Mouse (Mus musculus) kidney, postnatal 36 days (tissue): ENCODE results near the gene Uchl4.
"Not testable (repeated sequence)": the region's sequence is repeated elsewhere in the genome, so short reads cannot be mapped to it uniquely, and the experiment has no call there.

Experiments
- DNase-seq, 2 experiments: peaks; one replicate each; pipeline ENCODE4 v3.0.0; 2021 to 2022; ENCODE audit warnings: mixed read lengths in 2 of 2

Uchl4 gene

DNA sequence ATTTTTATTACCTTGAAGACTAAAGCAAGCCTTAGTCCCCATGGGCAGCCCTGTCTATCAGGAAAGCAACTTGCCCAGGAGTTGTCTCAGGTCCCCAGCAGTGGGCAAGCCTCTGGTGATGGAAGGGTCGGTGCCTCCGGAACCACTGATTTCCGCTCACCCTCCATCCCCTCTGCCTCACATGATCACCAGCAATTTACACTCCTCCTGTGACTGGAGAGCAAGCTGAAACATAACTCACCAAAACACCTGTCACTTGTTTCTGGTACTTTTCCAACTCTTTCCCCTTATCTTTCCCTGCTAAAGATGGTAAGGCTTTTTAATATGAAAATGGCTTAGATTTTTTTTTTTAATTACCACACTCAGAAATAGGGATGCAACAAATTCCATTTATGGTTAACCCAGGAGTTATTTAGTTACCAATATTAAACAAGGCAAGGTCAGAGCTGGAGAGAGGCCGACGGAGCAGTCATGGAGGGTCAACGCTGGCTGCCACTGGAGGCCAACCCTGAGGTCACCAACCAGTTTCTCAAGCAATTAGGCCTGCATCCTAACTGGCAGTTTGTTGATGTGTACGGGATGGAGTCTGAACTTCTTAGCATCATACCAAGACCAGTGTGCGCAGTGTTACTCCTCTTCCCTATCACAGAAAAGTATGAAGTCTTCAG, at the start of gene Uchl4:
TSS of gene Uchl4 (plus strand) at position 434 of the 668 bp plus-strand sequence.
- DNase-seq: peak; percentile 65 to 70

DNA sequence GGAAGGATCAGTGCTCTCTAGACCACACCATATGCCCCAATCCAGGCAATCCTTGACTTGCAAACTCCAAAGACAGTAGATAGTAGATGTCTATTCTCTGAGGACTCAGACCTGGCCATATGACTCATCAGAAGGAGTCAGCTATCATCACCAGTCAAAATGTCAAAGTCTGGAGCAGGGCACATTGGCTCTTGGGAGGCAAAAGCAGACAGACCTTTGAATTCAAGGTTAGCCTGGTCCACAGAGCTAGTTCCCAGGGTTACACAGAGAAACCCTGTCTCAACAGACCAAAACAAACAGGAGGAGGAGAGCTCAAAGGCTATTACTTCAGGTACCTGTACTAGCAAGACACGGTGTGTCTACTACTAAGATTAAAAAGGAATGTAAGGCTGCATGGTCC, 41.1 kb upstream of the Uchl4 start:
- DNase-seq: no peak

DNA sequence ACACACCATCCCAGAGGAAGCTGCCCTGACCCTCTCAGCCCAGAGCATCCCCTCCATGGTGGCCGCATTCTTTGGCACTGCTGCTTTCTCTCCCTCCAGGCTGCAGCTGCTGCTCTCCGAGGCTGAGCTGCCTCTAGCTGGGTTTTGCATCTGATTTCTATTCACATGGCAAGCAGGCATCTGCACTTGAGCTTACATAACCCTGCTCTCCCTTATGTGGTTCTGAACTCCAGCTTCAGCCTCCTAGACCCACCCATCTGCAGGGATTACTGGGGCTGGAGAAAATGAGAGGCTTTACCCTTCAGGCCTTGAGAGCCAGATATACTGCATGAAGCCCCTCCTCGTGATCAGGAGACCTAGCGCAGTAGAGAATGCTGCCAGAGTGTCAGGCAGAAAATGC, 39.4 kb upstream of the Uchl4 start:
- DNase-seq: no peak

DNA sequence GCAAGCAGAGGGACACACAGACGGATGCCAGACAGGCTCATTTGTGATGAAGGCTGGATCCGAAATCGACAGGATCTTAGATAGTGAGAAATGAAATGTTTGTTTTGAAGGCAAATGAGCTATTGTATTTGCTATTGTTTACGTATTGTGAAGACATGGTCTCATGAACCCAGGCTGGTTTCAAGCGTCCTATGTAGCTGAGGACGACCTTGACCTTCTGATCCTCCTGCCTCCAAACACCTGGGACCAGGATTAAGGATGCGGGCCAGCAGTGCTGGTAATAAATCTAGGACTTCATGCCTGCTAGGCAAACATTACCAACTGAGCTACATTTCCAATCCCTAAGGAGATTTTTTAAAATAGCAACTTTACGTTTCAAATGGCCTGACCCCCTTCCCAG, 37.5 kb upstream of the Uchl4 start:
- DNase-seq: no peak

DNA sequence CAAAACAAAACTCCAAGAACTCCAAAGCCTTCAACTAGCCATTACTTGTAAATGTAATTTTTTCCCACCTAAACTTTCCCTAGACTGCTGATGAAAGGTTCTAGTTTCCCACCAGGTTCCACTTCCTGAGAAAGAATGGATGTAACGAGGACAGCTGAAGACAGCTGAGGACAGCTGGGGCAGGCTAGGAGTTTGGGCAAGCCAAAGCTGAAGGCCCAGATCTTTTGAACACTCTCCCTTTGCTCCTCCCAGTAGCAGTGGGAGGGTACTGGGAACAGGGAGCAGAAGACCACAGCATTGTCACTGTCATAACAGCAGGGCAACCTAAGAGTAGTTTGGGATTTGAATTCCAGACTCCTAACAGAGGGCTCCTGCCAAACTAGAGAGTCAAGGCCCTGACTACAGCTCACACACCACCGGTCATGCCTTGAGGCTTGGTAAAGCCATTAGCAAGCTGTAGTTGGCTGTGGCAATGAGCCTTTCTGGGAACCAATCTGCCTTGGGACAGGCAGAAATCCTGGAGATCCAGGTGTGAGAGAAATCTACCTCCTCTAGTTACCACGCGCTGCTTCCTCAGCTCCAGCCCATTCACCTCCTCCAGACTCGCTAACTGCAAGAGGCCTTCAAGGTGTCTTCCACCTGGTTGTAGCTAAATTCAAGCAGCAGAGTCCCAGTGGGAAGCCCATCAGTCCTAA, 36.8 kb upstream of the Uchl4 start:
- DNase-seq: no peak

DNA sequence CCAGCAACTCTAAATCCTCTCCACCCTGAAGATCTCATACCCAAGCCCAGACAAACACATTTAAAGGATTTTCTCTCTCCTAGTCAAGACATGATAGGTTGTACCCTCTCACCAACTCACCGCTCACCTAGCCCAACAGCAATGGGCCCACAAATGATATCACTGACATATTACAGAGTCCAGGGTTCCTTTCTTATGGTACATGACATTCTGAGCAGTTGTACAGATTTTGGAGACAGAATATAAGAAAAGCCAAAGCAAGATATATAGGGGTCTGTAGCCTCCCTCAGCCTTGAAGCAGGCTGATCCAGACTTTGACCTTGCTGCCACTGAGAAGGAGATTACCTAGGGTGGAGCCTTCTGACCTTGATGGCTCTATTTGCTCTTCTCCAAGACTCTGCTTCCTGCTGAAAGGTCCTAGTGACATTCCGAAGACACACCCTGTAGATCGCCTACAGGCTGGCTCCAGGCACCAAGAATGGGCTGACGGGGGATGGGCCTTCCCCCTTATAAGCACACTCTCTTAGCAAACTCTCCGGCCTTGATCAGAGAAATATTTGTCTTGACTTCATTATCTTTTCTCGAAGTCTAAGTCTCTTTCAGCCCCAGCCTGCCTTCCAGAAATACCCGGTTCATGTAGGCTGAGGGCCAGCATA, 36.1 kb upstream of the Uchl4 start:
- DNase-seq: not testable (repeated sequence)

DNA sequence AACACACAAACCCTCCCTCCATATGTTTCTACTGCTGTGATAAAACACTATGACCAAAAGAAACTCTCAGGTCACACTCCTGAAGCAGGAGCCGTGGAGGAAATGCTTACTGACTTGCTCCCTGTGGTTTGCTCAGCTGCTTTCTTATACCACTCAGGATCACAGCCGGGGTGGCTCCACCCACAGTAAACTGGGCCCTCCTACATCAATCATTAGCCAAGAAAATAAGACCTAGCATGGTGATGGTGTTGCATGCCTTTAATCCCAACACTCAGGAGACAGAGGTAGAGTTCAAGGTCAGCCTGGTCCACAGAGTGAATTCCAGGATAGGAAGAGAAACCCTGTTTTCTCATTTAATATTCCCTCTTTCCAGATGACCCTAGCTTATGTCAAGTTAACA, 35.1 kb upstream of the Uchl4 start:
- DNase-seq: peak; percentile 47 to 52

DNA sequence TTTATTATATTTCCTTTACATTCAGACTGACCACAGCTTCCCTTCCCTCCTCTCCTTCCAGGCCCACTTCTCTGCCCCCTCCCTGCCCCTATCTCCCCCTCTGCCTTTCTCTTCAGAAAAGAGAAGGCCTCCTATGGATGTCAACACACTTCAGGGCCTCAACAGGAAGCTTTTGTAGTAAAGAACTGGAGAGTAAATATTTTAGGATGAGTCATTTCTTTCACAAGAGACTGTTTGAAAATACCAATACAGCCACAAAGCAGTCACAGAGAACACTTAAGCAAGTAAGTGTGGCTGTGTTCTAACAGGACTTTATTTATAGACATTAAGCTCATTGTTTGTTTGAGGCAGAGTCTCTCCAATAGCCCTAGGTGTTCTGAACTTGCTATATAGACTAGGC, 32.7 kb upstream of the Uchl4 start:
- no peak for DNase-seq

DNA sequence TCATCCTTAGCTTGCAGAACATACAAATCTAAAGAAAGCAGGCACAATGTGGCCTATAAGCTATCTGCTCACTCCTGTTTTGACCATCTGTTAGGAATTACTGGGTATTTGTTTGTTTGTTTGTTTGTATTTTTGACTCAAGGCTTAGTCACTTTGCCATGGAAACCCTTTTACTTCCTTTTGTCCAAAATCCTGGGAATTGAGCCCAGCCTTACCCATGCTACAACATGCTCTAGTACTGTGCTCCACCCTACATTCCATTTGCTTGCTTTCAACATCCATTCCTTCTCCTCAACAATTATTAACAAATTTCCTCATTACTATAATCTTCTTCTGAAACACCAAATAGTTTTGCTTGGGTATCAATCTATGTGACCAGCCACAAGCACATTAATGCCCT, 32.1 kb upstream of the Uchl4 start:
- DNase-seq: no peak

DNA sequence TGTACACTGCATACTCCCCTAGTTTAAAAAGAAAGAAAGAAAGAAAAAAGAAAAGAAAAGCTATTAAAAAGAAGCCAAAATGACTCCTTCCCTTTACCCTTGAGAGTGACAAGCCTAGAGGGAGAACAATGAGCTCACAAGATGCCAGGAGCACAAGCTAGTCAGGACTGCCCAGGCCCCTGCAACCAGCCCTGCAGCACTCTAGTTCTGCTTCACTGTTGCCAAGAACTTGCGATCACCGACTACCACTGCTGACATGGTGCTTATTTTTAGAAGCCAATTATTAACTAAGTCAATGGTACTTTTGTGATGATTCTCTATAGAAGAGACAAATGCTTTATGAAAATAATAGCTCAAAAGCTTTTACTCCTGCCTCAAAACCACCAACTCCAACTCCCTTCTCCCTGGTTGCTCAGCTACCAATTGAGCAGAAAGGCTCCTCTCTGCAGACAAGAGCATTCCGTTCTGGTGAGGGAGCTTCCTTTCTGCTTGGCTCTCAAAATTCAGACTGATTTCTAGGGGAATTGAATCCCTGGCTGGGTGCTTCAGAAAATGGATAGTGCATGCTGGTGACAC, 27.4 kb upstream of the Uchl4 start:
- peak; percentile 33 to 40 for DNase-seq

DNA sequence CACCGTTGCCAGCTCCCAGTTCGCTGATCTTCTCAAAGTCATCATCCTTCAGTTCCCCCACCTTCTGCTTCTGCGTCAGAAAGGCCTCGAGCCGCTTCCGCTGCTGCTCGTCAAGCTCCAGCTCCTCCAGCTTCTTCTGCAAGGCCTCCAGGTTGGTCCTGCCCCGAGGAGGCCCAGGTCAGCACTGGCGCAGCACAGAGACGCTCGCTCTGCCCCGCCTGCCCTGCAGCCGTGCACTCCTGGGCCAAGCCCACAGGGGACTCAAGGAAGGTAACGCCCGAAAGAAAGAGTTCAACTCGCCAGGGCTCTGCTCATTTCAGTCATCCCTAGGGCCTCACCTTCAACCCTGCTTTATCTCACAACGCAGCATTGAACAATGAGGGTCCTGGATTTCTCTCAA, 20.5 kb upstream of the Uchl4 start:
- DNase-seq: no peak

DNA sequence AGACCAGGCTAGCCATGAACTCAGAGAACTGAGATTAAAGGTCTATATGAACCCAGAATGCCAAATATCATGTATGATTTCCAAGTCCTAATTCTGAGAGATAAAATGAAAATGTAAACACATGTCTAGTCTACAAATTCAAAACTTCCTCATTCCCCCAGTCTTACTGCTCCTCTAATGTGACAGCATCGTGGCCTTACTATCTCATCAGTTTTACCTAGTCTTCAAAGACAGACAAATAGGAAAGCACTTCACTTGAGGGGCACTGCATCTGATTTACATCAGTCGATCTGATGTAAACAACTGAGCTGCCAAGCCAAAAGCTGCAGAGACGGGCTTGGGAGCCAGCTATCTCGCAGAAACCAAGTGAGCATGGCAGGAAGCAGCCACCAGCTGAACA, 18.9 kb upstream of the Uchl4 start:
- no peak for DNase-seq

DNA sequence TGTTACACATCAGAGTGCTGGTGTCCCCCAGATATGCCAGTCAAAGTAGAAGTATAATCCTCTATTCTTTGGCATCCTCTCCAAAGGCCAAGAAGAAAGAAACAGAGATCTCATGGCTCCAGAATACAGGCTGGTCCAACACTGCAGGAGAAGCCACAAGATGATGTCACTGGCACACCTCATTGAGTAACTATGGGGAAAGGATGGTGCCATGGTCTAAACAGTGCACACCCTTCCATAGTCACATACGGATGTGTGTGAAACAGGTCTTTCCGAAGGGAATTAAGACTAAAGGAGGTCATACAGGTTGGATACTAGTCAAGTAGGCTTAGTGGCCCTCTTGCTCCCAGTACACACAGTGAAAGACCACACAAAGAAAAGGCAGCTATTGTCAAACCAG, 18.4 kb upstream of the Uchl4 start:
- no peak for DNase-seq

DNA sequence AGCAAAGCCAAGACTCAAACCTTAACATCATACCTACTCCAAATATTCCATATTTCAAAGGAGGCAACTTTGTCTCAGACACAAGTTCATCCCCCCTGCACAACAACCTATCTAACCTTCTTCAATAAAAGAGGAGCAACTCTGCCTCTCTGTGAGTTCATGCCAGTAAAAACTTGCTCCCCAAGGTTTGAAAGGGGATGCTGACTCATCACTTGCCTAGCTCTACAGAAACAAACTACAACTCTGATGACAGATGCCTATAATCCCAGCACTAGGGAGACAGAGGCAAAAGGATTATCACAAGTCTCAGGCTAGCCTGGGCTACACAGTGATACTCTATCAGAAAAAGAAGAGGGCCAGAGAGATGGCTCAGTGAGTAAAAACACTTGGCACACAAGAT, 17.1 kb upstream of the Uchl4 start:
- DNase-seq: no peak

DNA sequence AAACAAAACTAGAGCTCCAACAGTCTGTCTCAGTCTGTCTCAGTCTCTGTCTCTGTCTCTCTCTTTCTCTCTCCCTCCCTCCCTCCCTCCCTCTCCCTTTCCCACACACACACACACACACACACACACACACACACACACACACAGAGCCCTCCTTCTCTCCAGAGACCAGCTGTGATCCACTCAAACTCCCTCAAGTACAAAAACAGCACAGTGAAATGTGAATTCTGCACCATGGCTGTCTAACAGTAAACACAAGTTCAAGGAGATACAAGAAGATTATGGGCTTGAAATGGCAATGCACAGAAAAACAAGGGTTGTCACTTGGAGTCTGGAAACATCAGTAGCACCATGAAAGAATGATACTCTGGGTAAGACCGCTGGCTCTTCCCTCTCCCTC, 15.7 kb upstream of the Uchl4 start:
- no peak for DNase-seq

DNA sequence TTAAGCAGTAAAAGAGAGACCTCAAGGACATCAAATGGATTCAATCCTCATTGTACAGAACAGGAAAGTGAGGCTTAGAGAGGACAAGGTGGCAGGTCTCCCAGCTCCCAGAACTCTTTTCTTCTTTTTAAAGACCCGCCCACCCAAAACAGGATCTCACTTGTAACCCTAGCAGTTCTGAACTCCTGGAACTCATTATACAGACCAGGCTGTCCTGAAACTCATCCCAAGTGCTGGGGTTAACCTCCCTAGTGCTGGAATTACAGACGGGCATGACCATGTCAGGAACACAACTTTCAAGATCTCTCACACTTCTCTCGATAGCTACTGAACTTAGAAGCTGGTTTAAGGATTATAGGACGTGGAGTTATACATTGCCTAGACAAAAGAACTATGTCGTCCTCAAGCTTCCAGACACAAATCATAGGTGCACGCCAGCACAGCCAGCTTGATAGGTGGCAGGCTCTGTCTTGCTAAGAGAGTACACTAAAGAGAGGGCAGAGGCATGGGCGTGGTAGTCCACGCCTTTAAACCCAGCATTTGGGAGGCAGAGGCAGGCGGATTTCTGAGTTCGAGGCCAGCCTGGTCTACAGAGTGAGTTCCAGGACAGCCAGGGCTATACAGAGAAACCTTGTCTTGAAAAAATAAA, 15.1 kb upstream of the Uchl4 start:
- no peak for DNase-seq

DNA sequence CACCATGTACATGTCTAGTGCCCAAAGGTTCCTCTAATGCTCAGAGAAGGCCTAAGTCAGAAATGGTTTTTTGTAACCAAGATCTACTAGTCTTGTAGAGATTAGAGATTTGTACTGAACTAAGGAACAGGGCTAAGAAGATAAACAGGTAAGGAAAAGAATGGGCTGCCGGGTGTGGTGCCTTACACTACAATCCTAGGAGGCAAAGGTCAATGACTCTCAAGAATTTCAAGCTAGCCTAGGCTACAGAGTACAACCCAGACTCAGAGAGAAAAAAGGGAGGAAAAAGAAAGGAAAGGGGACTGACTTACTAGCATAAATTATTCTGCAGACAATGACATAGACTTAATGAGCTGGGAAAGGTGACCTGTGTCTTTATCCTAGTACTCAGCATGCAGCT, 14.4 kb upstream of the Uchl4 start:
- no peak for DNase-seq

DNA sequence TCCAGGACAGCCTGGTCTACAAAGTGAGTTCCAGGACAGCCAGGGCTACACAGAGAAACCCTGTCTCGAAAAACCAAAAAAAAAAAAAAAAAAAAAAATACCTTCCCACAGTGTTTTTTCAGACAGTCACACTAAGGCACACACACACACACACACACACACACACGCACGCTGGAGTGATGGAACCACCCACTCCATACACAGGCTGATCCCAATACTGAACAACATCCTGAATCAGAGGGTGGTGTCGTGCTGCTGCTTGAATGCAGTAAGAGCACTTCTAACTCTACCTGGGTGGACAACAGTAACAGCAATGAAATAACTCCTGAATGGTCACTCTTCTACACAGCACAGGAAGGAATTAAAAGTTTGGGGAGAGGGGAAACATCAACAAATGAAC, 13.5 kb upstream of the Uchl4 start:
- DNase-seq: no peak

DNA sequence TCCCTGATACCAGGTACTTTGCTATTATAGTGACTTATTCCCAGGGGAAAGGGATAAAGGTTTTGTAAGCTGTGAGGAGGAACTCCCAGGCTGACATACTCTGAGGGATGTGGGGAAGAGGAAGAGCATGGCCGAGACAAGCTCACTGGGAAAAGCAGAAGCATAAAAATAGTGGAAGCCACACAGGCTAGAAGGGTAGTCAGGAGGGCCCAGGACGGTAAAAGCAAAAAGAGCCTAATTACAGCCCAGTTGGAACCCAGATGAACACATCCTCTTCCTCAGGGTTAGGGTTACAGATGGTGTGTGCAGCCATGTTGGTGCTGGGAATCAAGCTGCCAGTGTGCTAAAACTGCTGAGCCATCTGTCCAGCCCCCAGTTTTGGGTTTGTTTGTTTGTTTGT, 12.9 kb upstream of the Uchl4 start:
- DNase-seq: no peak

DNA sequence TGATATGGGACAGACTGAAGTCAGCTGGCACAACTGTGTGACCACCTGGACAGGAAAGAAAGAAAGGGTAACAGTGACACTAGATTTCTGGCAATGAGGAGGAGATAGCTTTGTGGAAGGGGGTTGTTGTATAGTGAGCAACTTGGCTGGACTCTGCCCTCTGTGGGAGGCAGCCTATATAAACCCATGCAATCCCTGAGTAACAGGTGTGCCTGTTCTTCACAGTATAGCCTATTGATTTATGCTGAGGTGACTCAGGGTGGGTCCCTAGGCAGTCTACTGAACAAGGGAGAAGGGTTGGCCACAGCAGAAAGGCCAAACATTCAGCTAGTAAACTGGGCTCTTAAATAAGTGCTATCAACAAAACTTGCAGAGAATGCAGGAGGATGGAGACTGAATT, 9.2 kb upstream of the Uchl4 start:
- DNase-seq: no peak

DNA sequence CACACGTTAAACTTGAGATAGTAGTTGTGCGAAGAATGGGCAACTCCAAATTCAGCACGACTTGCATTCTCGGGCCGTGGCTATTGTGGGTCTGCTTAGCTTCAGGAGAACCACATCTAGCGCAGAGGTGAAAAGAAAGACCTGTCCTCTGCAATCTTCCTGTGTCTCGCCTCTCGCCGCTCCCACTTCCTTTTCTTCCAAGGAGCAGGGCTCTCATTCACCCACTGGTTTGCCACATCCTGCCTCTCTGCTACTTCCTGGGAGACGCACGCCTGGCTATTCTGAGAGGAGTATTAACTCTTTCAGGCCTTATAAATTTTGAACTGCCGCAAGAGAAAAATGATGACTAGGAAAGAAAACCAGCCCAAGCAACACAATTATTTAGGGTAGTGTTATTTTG, 7.3 kb upstream of the Uchl4 start:
- peak in 1 of 2 experiments; percentile 19 for DNase-seq

DNA sequence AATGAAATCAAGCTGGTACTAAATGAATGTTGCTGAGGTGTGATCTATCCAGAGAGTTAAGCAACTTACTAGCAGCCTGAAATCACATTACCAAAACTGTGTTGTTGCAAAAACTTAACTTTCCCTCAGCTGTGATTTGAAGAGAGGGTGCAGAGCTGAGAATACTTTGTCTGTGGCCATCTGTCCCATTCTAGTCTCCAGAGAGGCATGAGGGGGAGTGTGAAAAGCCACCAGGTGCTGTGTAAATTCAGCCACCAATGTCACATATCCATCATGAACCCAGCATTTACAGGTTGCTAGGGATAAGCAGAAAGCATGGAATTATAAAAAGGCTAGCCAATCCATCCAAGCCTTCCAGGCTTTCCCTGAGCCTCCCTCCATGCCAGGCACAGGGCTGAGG, 6.0 kb upstream of the Uchl4 start:
- DNase-seq: no peak

DNA sequence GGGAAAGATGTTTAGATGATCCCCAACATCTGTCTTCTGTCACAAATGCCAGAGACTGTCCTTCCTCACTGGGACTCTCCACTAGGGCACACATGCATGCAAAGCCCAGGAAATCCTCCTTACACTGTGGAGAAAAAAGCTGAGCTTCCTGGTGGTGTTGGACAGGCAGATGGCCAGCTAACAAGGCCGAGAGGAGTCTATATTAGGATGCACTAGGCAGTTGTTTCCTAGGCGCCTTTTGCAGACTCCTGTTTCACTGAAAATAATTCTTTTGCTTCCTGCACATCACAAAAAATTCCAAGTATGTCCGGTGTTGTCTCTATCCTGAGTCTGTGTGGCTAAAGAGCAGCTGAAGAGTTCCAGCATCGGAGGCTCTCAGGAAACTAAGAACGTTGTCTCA, 3.8 kb upstream of the Uchl4 start:
- DNase-seq: peak; percentile 46 to 47

DNA sequence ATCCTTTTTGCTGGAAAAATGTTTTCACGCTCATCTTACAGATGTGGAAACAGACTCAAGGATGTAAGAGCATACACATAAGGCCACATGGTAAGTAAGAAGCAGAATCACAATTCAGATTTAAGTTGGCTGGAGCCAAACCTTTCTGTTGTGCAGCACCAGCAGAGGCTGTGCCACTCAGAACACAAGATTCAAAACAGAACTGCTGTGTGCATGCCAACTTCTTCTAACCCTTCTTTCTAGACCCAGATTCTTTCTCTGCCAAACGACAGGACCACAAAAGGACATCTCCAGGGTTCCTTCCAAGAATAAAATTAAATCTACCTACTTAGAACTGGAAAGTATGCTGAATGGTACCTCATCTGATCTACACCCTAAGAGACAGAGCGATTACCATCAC, 3.3 kb upstream of the Uchl4 start:
- no peak for DNase-seq
